Mouse (Mus musculus) cerebellum, postnatal 14 days (tissue): Measurements from ENCODE around the gene Traf1.

Experiments used
- DNase-seq, 2 experiments: peaks; one replicate each; pipeline ENCODE4 v3.0.0; 2021; ENCODE audit warnings: mixed read lengths in 2 of 2

Gene Traf1

GRCm38 (mm10) chr2:34966243-34966934 lies 4.8 kb upstream of the Traf1 start:
- no peak for DNase-seq

- no peak for DNase-seq
These were observed 4.2 kb upstream of the Traf1 start for GRCm38 (mm10) chr2:34965806-34966205.

DNA sequence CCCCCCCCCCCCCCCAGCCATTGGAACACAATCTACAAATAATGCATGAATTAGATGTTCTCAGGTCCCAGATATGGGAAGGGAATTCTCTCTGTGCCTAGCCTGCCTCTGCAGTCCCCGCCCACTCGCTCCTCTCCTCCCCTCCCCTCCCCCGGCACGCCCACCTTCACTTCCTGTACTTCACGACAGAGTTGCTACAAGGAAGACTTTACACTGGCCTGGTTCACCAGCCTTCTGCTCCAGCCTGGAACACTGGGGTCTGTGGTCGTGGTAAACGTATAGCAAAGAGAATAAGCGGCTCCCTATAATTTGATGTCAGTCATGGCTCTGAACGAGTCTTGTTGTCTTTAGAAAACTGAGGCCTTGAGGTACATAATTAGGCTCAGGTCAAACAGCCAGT lies 3.7 kb upstream of the Traf1 start:
- DNase-seq = no peak

DNA sequence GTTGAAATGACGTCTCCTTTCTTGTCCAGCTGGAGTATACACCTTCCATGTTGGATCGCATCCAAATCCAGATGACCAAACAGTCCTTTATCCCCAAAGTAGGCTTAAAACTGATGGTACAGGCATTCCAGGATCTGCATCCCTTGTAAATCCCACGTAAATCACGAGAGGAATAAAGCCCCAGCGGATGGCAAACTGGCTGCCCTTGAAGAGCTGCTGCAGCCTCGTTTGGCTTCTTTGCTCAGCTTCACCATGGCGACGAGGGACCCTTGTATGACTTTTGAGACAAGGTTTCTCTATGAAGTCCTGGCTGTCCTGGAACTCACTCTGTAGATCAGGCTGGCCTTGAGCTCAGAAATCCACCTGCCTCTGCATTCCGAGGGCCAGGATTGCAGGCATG lies 3.1 kb upstream of the Traf1 start:
- DNase-seq = no peak

- DNase-seq = no peak
These were observed 2.7 kb upstream of the Traf1 start for GRCm38 (mm10) chr2:34964230-34964629.

DNA sequence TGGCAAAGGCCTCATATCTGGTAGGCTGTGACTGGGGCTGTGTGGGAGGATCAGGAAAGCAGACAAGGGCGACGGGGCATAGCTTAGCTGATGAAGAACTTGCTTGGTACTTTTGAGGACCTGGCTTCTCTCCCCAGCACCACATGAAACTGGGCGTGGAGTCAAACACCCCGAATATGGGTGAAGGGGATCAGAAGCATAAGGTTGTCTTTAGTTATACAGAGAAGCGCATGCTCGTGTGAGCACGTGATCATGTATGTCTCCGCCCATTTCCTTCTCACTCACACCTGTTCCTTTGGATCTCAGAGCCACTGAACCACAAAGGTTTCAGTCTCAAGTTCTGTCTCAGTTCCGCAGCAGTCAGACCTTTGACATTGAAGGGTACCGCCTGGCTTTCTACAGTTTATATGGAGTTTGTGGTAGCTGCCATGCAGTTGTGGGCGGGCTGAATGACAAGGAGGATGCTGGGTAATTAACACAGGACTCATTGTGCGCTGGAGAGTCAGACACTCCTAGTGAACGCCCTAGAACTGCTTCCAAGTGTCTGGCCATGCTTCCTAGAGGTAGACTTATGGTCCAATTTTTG lies 1.9 kb upstream of the Traf1 start:
- DNase-seq = no peak

DNA sequence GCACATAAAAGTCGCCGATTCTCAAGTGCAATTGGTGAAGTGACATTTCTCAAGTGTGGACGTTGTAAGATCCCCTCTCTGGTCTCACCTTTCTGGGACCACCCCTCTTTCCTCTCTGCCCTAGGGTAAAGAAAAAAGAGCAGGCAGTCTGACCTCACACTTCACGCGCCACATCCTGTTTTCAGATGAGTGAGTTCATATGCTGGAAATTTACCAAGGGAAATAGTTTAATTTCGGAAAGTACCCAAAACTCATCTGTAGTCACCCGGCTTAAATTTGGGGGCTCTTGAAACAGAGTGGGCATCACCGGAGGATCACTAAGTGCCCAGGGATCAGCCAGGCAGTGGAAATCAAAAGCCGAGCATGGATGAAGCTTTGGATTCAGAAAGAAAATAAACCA lies 1.3 kb upstream of the Traf1 start:
- no peak for DNase-seq

- no peak for DNase-seq
These were observed 639 bp upstream of the Traf1 start for GRCm38 (mm10) chr2:34962211-34962610.

GRCm38 (mm10) chr2:34960966-34961365 lies 606 bp downstream of the Traf1 start:
- DNase-seq = no peak

DNA sequence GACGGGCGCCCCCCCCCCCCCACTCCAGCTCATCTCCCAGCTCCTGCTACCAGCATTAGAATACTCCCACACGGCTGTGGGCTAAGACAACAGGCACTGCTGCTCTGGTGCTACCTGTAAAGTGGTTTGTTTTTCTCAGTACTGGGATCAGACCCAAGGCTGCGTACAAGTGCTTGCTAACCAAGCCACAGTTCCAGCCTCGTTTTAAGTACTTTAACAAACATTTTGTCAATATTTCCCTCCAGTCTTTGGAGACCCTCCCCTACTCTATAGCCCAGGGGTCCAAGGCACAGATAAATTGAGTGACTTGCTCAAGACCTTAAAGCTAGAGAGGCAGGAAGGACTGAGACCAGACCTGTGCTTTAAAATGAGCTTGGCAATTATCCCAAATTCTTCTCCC lies 1.1 kb downstream of the Traf1 start:
- DNase-seq = no peak

DNA sequence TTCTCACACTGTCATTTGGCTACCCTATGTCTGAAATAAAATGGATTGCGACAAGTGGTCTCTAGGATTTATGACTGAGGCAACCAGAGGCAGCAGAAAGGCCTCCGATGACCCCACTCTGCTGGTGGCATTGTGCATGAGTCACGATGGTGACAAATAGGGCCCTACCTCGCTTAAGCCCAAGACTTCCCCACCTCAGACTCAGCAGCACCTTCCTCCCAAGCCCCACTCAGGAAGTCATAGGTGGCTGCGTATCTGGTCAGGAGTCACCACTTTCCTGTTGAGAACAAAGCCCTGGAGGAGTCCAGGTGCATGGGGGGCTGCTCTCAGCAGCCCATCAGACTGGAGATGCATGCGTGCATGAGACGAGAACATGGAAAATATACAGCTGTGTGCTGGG lies 3.0 kb downstream of the Traf1 start:
- DNase-seq = no peak

- no peak for DNase-seq
These were observed 3.5 kb downstream of the Traf1 start for GRCm38 (mm10) chr2:34958036-34958435.

- no peak for DNase-seq
These were observed 4.2 kb downstream of the Traf1 start for GRCm38 (mm10) chr2:34957405-34957804.

GRCm38 (mm10) chr2:34956941-34957340 lies 4.6 kb downstream of the Traf1 start:
- no peak for DNase-seq

DNA sequence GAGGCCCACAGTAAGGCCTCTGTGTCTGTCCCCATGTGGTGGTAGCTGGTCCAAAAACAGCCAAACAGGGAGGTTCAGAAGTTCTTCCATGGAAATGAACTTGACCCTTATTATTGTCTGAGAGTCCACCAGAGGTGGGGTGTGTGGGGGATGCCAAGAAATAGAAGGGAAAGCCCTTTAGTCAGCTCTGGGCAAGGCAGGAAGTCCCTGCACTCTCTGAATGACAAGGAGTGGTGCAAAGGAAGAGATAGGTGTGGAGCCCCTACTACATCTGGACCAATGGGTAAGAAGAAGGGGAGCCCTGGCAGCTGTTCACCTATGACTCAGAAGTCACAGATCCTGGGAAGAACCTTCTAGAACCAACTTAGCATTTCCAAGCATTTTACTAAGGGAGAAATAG lies 7.2 kb downstream of the Traf1 start:
- no peak for DNase-seq

DNA sequence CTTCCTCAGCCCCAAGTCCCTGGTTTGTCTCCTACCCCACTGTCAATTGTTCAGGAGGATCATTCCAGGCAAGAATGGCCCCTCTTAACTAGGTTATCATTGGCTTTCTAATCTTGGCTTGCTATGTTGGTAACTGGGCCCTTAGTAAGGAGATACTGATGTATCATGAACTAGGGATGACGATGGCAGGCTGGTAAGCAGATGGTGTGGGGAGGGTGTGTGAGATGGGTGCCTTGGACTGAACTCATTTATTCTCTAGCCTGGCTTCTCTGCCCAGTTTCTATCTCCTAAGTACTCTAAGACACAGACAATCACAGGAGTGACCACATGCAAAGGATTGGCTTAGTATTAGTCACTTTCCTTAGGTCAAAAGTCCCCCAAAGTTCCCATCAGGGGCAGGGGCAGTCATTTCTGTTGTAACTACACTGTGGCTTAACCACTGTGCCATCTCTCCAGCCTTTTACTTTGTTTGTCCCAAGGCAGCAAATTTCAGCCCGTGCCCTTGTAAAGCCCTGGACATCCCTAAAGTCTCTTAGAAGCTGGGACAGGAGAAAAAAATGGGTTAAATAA lies 7.9 kb downstream of the Traf1 start:
- no peak for DNase-seq

- DNase-seq = no peak
These were observed 8.6 kb downstream of the Traf1 start for GRCm38 (mm10) chr2:34953018-34953417.

- DNase-seq = no peak
These were observed 10.1 kb downstream of the Traf1 start for GRCm38 (mm10) chr2:34951469-34951868.

DNA sequence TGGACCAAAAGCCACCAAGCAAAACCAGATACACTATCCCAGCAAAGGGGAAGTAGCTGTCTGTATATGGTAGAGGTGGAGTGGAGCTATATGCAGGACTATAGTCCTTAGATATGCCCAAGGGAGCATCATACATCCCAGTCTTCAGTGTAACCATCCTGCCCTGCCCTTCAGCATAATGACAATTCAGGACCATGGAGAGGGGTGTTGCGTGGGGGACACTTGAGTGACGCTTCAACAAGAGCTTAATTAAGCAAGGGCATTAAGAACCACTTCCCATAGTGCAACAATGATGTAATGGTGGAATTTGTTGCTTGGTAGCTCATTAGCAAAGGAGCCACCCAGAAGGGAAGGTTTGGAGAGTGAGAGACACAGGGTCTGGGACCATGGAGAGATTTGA lies 12.9 kb downstream of the Traf1 start:
- no peak for DNase-seq

DNA sequence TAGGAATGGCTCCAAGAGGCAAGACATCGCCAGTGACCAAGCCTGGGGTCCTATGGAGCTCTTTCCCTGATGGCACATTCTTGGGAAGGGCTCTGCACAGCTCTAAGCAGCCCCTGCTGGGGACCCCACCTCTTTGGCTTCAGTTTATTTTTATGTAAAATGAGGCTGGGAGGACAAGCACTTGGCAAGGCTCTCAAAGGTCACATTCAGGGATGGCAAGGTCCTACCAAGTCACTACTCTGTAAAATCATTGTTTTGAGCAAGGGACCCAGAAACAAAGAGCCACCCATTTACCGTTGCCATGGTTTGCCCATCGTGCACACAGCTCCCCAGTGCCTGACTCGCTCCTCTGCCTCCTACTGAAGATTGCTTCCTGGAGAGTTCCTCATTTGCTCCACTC lies 15.5 kb downstream of the Traf1 start:
- DNase-seq = no peak

GRCm38 (mm10) chr2:34945580-34945979 lies 16.0 kb downstream of the Traf1 start:
- DNase-seq = no peak

- no peak for DNase-seq
These were observed 16.8 kb downstream of the Traf1 start for GRCm38 (mm10) chr2:34944761-34945160.

- peak in 1 of 2 experiments; percentile 42 for DNase-seq
These were observed 17.9 kb downstream of the Traf1 start for GRCm38 (mm10) chr2:34943556-34944120.

DNA sequence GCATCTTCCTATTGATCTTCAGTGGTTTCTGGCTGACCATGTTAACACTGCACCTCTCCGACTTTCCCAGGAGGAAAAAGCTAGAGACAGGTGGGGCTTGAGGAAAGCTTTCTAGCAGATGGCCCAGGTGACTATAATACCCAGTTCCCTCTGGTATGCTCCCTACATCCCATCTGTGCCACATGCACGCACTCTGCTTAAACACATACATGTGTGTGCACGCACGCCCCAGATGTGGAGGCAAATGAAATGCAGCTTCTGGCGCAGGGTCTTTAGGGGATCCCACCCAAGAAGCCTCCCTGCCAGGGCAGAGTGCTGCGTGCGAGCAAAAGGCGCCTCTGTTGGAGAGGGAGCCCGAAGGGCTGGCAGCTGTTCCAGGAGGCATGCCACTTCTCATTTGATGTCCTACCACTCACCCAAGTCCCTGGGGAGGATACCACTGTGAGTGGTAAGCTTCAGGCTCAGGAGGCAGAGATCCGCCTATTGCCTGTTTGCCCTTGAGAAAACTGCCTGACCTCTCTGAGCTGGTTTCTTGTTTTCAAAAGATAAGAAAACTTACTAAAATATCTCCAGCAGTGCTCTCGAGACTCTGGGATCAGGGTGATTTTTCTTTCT lies 20.4 kb downstream of the Traf1 start:
- DNase-seq = no peak
